Mouse (Mus musculus) hematopoietic stem cell, adult 5-6 weeks (primary cell): ENCODE results near the gene Abcb11. TPM values are rescaled to one million over a fixed set of nuclear protein-coding genes. Genes with fewer than 3 reads are reported as not detected.
"Not testable (repeated sequence)": the region's sequence is repeated elsewhere in the genome, so short reads cannot be mapped to it uniquely, and the experiment has no call there.

ENCODE experiments used
- ATAC-seq, 2 experiments: fragments of 125-278 bp in 1 of 2; replicated peaks in 1 of 2; 2 replicates each; pipeline ENCODE4 v1.8.0; 2016 to 2017; ENCODE audit warnings: inconsistent platforms in 2 of 2, mild to moderate bottlenecking in 2 of 2, moderate number of reproducible peaks in 2 of 2, low read depth in 1 of 2, moderate TSS enrichment in 1 of 2; ENCODE audit not compliant: low FRiP score in 2 of 2, poor library complexity in 2 of 2, severe bottlenecking in 2 of 2, insufficient read depth in 1 of 2, low TSS enrichment in 1 of 2
- total RNA-seq: library from RNA; stranded (forward); fragments of 172-1452, 232-1000 nt; gene quantifications from 2 replicates; pipeline ENCODE4 v1.2.3, GENCODE M21; 2017

Gene Abcb11
- not detected in 2 replicates for total RNA-seq

DNA sequence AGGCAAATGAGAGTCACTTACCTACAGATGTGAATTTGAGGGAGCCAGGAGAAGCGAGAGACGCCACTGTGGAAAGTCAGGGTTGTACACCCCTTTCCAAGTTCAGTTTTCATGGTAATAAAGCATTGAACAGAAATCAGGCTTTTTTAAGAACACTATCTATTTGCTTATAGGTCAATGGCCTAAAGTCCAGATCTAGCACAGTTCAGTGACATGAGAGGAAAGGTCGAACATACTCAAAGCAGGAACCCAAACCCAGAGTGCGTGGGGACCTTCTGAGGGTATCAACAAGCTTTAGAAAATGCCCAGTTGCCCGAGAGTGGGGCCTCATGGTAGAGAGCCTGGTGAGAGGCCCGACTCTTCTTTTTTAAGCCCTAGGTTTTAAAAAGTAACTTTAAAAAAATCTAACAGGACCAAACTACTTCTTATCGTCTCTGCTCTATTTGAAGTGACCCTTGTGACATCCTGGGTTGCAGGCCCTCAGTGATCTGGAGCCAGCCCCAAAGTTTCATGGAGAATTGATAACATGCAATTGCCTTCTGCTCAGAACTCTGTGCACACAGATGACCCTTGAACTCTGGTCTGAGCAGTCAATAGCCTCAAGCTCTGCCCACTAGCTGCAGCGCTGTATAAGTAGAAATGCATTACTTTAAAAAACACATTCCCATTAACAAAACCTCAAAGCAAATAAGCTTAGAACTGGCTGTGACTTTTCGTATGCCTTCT is at the start of gene Abcb11:
Abcb11 (minus strand) TSS at position 121 of the 726 bp plus-strand sequence.
- ATAC-seq: no peak

DNA sequence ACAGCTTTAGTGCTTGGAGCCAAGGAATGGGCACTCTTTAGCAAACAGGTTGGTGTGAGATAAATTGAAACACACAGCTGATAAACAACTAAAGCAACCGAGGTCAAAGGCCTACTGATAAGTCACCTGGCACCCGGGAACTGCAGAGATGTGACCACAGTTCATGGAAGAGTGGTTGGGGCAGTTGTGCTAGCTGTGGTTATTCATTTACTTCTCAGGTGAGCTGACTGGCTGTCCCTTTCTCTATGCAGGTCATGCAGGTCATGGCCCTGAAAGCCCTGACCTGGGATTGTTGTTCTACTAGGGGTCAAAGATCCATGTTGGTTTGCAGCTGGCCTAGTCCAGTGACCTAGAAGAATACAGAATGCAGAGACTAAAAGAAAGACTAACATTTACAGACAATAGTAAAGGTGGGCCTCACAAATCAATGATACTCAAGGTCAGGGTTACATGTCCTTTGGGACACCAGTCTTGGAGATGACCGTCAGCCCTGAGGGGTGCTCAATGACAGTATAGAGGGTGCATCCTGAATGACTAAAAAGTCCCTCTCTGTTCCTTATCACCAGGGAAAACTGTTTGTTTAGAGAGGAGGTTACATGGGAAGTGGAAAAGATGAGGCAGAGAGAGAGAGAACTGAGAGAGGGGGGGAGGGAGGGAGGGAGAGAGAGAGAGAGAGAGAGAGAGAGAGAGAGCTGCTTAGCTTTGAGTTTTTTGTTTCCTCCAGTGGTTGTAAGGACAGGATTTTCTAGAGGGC is 43.9 kb upstream of the Abcb11 start:
- ATAC-seq: no peak

DNA sequence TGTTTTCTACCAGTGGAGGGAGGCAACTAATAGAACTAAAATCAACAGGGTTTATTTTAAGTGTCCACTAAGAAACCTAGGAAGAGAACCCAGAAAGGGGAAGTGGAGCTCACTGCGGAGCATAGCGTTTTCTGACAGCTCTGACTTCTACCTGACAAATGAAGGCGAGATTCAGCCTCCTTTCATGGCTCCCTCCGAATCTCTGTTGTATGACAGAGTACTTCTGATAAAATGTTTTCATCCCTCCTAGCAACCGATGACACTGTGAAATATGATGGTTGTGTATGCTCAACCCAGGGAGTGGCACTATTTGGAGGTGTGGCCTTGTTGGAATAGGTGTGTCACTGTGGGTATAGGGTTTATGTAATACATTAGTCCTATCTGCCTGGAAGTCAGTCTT is 40.4 kb upstream of the Abcb11 start:
- peak; percentile 40 to 55; a peak in 3 of 4 replicates for ATAC-seq

- peak; percentile 63 to 69 for ATAC-seq
These were observed 39.3 kb upstream of the Abcb11 start for GRCm38 (mm10) chr2:69381740-69382139.

DNA sequence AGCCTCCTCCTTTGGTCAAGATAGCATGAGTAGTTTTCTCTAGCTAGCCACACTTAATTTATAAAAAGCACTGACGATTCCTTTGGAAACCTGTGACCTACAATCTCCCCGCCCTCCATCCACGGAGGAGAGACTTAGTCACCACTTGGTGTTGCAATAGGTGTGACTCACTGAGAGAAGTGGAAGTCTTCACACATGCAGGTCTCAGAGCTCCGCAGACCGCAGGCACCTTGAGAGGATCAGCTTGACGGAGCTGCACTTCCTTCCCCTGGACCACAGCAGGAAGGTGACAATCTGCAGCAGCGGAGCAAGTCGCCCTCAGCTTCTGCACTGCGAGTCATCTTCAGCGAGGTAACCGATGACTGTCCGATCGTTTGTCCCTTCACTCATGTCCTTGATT is 37.9 kb upstream of the Abcb11 start, which contains the start of gene Dhrs9:
Dhrs9 (plus strand) TSS at position 165 of the 400 bp plus-strand sequence.
- ATAC-seq: peak; percentile 95 to 97

DNA sequence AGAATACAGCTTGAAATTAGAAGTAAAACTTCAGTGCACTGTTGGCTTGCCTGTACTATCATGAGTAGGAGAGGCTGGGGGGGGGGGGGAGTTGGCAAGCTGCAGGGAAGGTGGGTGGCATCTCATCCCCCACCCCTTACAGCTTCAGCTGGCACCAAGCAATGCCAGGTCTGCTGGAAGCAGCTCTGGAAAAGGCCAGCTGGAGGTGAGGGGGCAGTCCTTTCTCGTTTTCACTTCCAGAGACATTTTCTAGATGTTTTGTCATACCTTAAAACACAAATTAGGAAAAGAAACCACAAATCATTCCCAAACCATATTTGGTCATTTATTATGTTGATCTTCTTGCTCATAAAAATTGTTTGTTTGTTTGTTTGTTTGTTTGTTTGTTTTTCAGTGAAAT is 37.4 kb upstream of the Abcb11 start:
- ATAC-seq: no peak

- ATAC-seq: no peak
These were observed 34.4 kb upstream of the Abcb11 start for GRCm38 (mm10) chr2:69376780-69377179.

DNA sequence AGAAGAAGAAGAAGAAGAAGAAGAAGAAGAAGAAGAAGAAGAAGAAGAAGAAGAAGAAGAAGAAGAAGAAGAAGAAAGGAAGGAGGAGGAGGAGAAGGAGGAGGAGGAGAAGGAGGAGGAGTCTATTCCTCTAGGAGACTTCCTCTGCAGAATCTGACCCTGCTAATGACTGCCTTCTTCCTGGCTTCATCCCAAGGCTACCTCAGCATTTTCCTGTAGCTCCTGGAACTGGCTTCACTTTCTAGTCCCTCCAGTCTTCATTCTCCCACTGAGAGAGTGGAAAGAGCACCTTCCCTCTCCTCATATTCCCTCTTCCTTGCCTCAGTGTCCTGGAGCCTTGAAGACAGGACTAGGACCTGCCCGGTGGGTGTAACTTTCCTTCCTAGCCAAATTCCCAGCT is 22.9 kb upstream of the Abcb11 start:
- no peak for ATAC-seq

GRCm38 (mm10) chr2:69364831-69365230 is 22.4 kb upstream of the Abcb11 start:
- ATAC-seq: no peak

GRCm38 (mm10) chr2:69355402-69355801 is 13.0 kb upstream of the Abcb11 start:
- ATAC-seq: peak; percentile 100

- ATAC-seq: no peak
These were observed 910 bp downstream of the Abcb11 start for GRCm38 (mm10) chr2:69341506-69341905.

DNA sequence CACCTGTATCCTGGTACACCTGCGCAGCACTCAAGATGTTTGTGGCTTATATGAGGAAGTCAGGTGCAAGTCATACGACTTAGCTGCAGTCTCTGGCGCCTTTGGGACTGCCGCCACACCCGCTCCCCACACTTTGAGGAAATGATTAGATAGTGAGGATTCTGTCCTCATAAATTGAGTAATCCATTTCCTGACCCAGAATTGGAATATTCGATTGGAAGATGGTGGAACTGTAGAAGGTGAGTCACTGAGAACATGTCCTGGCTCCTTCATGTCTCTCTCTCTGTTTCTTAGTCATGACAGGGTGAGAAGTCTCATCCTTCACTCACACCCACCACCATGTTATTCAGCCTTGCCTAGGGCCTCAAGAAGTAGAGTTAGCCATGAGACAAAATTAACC is 10.9 kb downstream of the Abcb11 start:
- ATAC-seq: not testable (repeated sequence)

- no peak for ATAC-seq
These were observed 13.8 kb downstream of the Abcb11 start for GRCm38 (mm10) chr2:69328509-69329163.

- no peak for ATAC-seq
These were observed 17.3 kb downstream of the Abcb11 start for GRCm38 (mm10) chr2:69324881-69325660.

GRCm38 (mm10) chr2:69323018-69323417 is 19.4 kb downstream of the Abcb11 start:
- ATAC-seq: no peak

DNA sequence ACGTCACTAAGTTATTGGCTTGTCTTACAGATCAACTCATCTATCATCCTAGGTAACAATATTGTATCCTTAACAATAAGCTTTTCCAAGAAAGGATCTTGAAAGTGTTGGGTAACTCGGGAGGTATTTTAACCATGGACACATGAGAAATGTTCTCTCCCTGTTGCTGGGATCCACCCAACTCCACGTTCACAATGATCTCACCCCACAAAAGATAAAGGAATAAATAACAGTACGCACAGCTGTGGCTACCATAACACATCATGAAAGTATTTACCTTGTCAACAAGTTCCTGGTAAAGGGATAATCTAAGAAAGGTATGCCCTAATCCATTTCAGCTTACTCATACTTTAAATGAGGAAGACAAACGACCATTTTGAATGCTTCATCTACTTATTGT is 21.0 kb downstream of the Abcb11 start:
- no peak for ATAC-seq

- no peak for ATAC-seq
These were observed 31.1 kb downstream of the Abcb11 start for GRCm38 (mm10) chr2:69311337-69311736.
